Mouse (Mus musculus): Measurements from ENCODE around the gene Klhl1. TPM values are rescaled to one million over a fixed set of nuclear protein-coding genes. Genes with fewer than 3 reads are reported as not detected.
A peak's percentile ranks its signal among the peaks of the same experiment; 100 is the strongest.

The Klhl1 gene
- polyA plus RNA-seq (2012; rRNA removed) = 4.0 and 6.3 TPM in 2 replicates

DNA sequence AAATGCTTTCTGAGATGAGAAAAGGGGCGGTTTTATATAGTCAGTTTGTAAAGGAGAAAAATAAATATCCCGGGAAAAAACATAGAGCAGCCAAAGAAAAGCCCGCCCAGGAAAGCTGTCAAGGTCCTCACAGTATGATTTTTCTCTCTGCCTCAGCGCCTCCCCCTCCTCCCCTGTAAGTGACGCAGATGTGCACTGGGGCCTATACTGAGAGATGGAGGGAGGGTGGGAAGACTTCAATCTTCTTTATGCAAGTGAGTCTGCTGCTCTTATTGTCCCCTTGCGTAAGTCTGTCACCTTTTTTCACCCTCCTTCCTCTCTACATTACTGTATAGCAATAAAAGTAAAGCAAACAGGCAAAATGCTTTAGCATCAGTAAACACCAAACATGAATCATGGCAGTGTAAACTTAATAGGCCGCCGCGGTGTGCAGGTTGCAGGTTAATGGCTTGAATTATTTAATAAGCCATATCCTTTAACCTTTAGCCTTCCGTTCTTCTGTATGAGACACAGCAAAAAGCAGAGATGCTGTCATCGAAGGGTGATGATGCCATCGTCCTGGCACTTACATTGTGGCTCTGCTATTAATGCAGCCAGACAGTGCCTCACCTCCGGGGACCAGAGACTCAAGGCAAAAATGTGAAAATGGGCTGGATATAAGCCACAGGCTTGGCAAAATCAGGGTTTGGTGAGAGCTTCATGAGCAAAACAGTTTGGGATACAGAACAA is at the start of gene Klhl1:
Klhl1 (minus strand) TSS at position 149 of the 729 bp plus-strand sequence.
- DNase-seq (ENCODE audit: low read depth) = peak; percentile 85
- TF ChIP-seq POLR2A (IDR thresholded peaks at IDR 0.05; ENCODE audit: borderline replicate concordance, extremely low read depth, insufficient read depth, insufficient read length, poor library complexity, severe bottlenecking) = no peak
- TF ChIP-seq CTCF (IDR thresholded peaks at IDR 0.05; ENCODE audit: borderline replicate concordance, extremely low read depth, insufficient read depth, insufficient read length) = no peak

DNA sequence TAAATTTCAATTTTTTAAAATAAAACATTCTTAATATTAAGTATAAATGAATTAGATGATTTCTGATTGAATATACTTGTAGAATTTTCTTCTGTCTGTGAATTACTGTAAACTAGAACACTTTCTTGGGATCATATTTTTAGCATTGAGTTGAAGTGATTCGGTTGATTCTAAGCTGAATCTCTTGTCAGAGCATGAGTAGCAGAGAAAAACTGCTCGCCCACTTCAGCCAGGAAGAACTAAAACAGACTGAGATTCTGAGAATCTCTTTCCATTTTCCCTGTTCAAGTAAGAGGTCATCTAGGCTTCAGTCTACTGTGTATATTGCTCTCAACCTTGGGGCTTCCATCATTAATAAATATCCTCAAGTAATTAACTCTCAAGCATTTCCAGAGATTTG is 34.8 kb upstream of the Klhl1 start:
- TF ChIP-seq POLR2A (IDR thresholded peaks at IDR 0.05; ENCODE audit: borderline replicate concordance, extremely low read depth, insufficient read depth, insufficient read length, poor library complexity, severe bottlenecking) (no peak), CTCF (IDR thresholded peaks at IDR 0.05; ENCODE audit: borderline replicate concordance, extremely low read depth, insufficient read depth, insufficient read length) (no peak)
- DNase-seq (ENCODE audit: low read depth) = no peak

- TF ChIP-seq CTCF (IDR thresholded peaks at IDR 0.05; ENCODE audit: borderline replicate concordance, extremely low read depth, insufficient read depth, insufficient read length) (no peak), POLR2A (IDR thresholded peaks at IDR 0.05; ENCODE audit: borderline replicate concordance, extremely low read depth, insufficient read depth, insufficient read length, poor library complexity, severe bottlenecking) (no peak)
- peak; percentile 76 for DNase-seq (ENCODE audit: low read depth)
Observed at GRCm38 (mm10) chr14:96518151-96518953, 550 bp downstream of the Klhl1 start.

- no peak for TF ChIP-seq POLR2A (IDR thresholded peaks at IDR 0.05; ENCODE audit: borderline replicate concordance, extremely low read depth, insufficient read depth, insufficient read length, poor library complexity, severe bottlenecking)
- TF ChIP-seq CTCF (IDR thresholded peaks at IDR 0.05; ENCODE audit: borderline replicate concordance, extremely low read depth, insufficient read depth, insufficient read length) = no peak
- DNase-seq (ENCODE audit: low read depth) = peak; percentile 49
Observed at GRCm38 (mm10) chr14:96517727-96518126, 1.2 kb downstream of the Klhl1 start.

- DNase-seq (ENCODE audit: low read depth) = no peak
- TF ChIP-seq CTCF (IDR thresholded peaks at IDR 0.05; ENCODE audit: borderline replicate concordance, extremely low read depth, insufficient read depth, insufficient read length) = no peak
- no peak for TF ChIP-seq POLR2A (IDR thresholded peaks at IDR 0.05; ENCODE audit: borderline replicate concordance, extremely low read depth, insufficient read depth, insufficient read length, poor library complexity, severe bottlenecking)
Observed at GRCm38 (mm10) chr14:96499936-96500335, 19.0 kb downstream of the Klhl1 start.

- DNase-seq (ENCODE audit: low read depth) = peak; percentile 77
- no peak for TF ChIP-seq POLR2A (IDR thresholded peaks at IDR 0.05; ENCODE audit: borderline replicate concordance, extremely low read depth, insufficient read depth, insufficient read length, poor library complexity, severe bottlenecking)
- no peak for TF ChIP-seq CTCF (IDR thresholded peaks at IDR 0.05; ENCODE audit: borderline replicate concordance, extremely low read depth, insufficient read depth, insufficient read length)
Observed at GRCm38 (mm10) chr14:96471812-96472211, 47.1 kb downstream of the Klhl1 start.

DNA sequence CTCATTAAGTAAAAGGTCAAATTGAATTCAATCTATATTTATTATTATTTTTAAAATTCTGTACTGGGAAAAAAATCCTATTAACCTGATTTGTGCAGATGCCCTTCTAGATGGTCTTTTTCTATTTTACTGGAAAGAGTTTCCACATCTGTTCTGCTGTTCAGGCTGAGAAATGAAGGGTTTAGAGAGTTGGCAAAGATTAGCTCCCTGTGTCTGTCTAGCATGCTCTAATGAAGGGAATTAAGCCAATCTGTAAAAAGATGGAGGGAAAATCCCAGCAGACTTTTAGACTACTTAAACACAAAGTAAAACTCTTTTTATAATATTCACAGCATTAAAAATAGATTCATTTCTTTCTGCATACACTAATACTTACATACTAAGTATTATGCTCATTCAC is 47.6 kb downstream of the Klhl1 start:
- TF ChIP-seq POLR2A (IDR thresholded peaks at IDR 0.05; ENCODE audit: borderline replicate concordance, extremely low read depth, insufficient read depth, insufficient read length, poor library complexity, severe bottlenecking) = no peak
- TF ChIP-seq CTCF (IDR thresholded peaks at IDR 0.05; ENCODE audit: borderline replicate concordance, extremely low read depth, insufficient read depth, insufficient read length) = no peak

DNA sequence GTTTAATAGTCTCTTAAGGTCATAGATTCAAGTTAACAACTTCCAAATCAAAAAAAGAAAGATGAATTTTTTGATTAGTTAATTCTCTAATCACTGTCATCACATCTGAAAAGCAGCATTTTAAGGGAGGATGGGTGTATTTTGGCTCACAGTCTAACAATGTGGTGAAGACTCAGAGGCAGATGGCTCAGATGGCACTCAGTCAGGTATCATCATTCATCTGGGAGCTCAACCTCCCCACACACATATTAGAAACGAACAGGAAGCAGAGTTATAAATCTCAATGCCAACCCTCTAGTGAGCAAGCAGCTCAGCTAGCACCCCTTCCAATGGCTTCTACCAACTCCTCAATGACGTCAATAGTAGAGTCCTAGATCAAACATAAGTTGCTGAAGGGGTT is 57.1 kb downstream of the Klhl1 start:
- DNase-seq (ENCODE audit: low read depth) = peak; percentile 55
- TF ChIP-seq CTCF (IDR thresholded peaks at IDR 0.05; ENCODE audit: borderline replicate concordance, extremely low read depth, insufficient read depth, insufficient read length) = no peak
- no peak for TF ChIP-seq POLR2A (IDR thresholded peaks at IDR 0.05; ENCODE audit: borderline replicate concordance, extremely low read depth, insufficient read depth, insufficient read length, poor library complexity, severe bottlenecking)

More for the DNA sequence above, 47.6 kb downstream of the Klhl1 start:
- DNase-seq (ENCODE audit: low read depth) = peak; percentile 70

DNA sequence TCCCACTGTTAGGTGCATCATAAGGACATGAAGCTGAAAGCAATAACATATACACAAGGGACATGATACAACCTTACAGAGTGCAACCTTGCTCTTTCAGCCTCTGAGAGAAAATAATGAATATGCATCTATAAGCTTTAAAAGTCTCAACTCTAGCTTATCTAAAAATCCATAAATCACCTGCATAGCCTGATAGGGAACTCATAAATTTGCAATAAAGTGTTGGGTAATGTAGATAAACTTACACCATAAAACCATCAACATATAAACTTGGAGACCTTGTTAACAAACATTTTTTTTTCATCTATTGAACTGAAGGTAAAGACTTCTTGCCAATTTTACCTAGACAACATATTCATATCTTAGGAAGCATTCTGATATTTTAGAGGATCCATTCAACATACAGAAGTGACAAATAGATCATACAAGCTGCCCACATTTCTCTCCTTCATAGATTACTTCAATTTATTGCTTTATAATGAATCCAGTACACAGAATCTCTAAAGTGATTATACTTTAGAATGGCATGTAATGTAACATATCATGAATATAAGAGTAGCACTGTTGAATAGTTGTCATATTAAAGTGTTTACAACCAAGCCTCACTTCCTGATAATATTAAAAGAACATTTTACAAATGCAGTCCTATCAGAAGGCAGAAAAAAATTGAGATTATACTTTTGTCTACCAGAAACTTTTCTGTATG is 126.7 kb downstream of the Klhl1 start:
- no peak for DNase-seq (ENCODE audit: low read depth)
- TF ChIP-seq CTCF (IDR thresholded peaks at IDR 0.05; ENCODE audit: borderline replicate concordance, extremely low read depth, insufficient read depth, insufficient read length) (no peak), POLR2A (IDR thresholded peaks at IDR 0.05; ENCODE audit: borderline replicate concordance, extremely low read depth, insufficient read depth, insufficient read length, poor library complexity, severe bottlenecking) (no peak)

- TF ChIP-seq CTCF (IDR thresholded peaks at IDR 0.05; ENCODE audit: borderline replicate concordance, extremely low read depth, insufficient read depth, insufficient read length) (no peak), POLR2A (IDR thresholded peaks at IDR 0.05; ENCODE audit: borderline replicate concordance, extremely low read depth, insufficient read depth, insufficient read length, poor library complexity, severe bottlenecking) (no peak)
- no peak for DNase-seq (ENCODE audit: low read depth)
Observed at GRCm38 (mm10) chr14:96362727-96363126, 156.2 kb downstream of the Klhl1 start.

DNA sequence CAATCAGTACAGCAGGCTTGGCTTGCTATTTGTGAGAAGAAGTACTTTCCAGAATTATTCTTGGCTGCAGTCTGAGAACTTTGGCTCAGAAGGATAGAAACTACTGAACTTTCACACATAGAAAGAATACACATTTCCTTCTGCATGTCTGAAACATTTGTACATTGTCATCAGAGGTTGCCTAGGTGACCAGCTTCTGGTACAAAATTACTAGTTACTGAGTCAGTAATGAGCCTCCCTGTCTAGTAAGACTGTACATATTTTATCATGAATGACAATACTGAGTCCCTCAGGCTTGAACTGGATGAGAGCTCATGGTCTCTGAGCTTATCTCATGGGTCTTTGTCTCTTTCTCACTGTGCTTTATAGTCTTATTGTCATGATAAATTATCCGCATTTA is 170.7 kb downstream of the Klhl1 start:
- DNase-seq (ENCODE audit: low read depth) = peak; percentile 28
- TF ChIP-seq CTCF (IDR thresholded peaks at IDR 0.05; ENCODE audit: borderline replicate concordance, extremely low read depth, insufficient read depth, insufficient read length) (no peak), POLR2A (IDR thresholded peaks at IDR 0.05; ENCODE audit: borderline replicate concordance, extremely low read depth, insufficient read depth, insufficient read length, poor library complexity, severe bottlenecking) (no peak)
